Mouse (Mus musculus): ENCODE data around the gene Rxra. TPM values are rescaled to one million over a fixed set of nuclear protein-coding genes. Genes with fewer than 3 reads are reported as not detected.

Rxra gene
- total RNA-seq, 2 experiments from 2014 or later: 15.4 to 17.0 TPM

GRCm38 (mm10) chr2:27667677-27668076 is 8.6 kb upstream of the Rxra start:
- ATAC-seq (ENCODE audit: poor library complexity, severe bottlenecking): peak; percentile 71

- no peak for ATAC-seq (ENCODE audit: poor library complexity, severe bottlenecking)
Observed at GRCm38 (mm10) chr2:27670746-27671145, 5.5 kb upstream of the Rxra start.

GRCm38 (mm10) chr2:27671633-27672091 is 4.6 kb upstream of the Rxra start:
- no peak for ATAC-seq (ENCODE audit: poor library complexity, severe bottlenecking)

GRCm38 (mm10) chr2:27676478-27677325 is 462 bp downstream of the Rxra start:
- ATAC-seq (ENCODE audit: poor library complexity, severe bottlenecking): peak; percentile 41; the same call in 1 of the 2 replicates

GRCm38 (mm10) chr2:27677411-27678310 is 1.4 kb downstream of the Rxra start:
- 0 out of 2 replicates have a peak, but pooled peaks have one; percentile 11 for ATAC-seq (ENCODE audit: poor library complexity, severe bottlenecking)

- ATAC-seq (ENCODE audit: poor library complexity, severe bottlenecking): no peak
Observed at GRCm38 (mm10) chr2:27678331-27678730, 2.1 kb downstream of the Rxra start.

- ATAC-seq (ENCODE audit: poor library complexity, severe bottlenecking): no peak
Observed at GRCm38 (mm10) chr2:27678836-27679480, 2.7 kb downstream of the Rxra start.

- no peak for ATAC-seq (ENCODE audit: poor library complexity, severe bottlenecking)
Observed at GRCm38 (mm10) chr2:27679621-27680025, 3.4 kb downstream of the Rxra start.

- ATAC-seq (ENCODE audit: poor library complexity, severe bottlenecking): no peak
Observed at GRCm38 (mm10) chr2:27680058-27680457, 3.8 kb downstream of the Rxra start.

- ATAC-seq (ENCODE audit: poor library complexity, severe bottlenecking): no peak
Observed at GRCm38 (mm10) chr2:27680595-27680994, 4.4 kb downstream of the Rxra start.

GRCm38 (mm10) chr2:27681426-27681825 is 5.2 kb downstream of the Rxra start:
- no peak for ATAC-seq (ENCODE audit: poor library complexity, severe bottlenecking)

- ATAC-seq (ENCODE audit: poor library complexity, severe bottlenecking): no peak
Observed at GRCm38 (mm10) chr2:27682096-27682495, 5.9 kb downstream of the Rxra start.

GRCm38 (mm10) chr2:27684017-27684657 is 7.9 kb downstream of the Rxra start:
- no peak for ATAC-seq (ENCODE audit: poor library complexity, severe bottlenecking)

- ATAC-seq (ENCODE audit: poor library complexity, severe bottlenecking): no peak
Observed at GRCm38 (mm10) chr2:27685917-27686316, 9.7 kb downstream of the Rxra start.

GRCm38 (mm10) chr2:27686335-27686734 is 10.1 kb downstream of the Rxra start:
- ATAC-seq (ENCODE audit: poor library complexity, severe bottlenecking): no peak

- no peak for ATAC-seq (ENCODE audit: poor library complexity, severe bottlenecking)
Observed at GRCm38 (mm10) chr2:27687041-27687440, 10.8 kb downstream of the Rxra start.

GRCm38 (mm10) chr2:27687973-27688372 is 11.7 kb downstream of the Rxra start:
- ATAC-seq (ENCODE audit: poor library complexity, severe bottlenecking): no peak

- ATAC-seq (ENCODE audit: poor library complexity, severe bottlenecking): no peak
Observed at GRCm38 (mm10) chr2:27690714-27691113, 14.5 kb downstream of the Rxra start.

- ATAC-seq (ENCODE audit: poor library complexity, severe bottlenecking): peak; percentile 14; the same call in 1 of the 2 replicates
Observed at GRCm38 (mm10) chr2:27691139-27691720, 15.0 kb downstream of the Rxra start.

- ATAC-seq (ENCODE audit: poor library complexity, severe bottlenecking): peak; percentile 34
Observed at GRCm38 (mm10) chr2:27692608-27693007, 16.4 kb downstream of the Rxra start.
